Mouse (Mus musculus) layer of hippocampus, postnatal 25 days (tissue): ENCODE measurements at regions not wholly inside any gene's neighbourhood (a gene's known extent, or its start where the extent isn't known, plus 50 kb on each side); places are given as distances from the start of the nearest gene placed in this dataset.
A peak's percentile ranks its signal among the peaks of the same experiment; 100 is the strongest.

ENCODE experiments used
- DNase-seq, 2 experiments: peaks; one replicate each; pipeline ENCODE4 v3.0.0; 2022; ENCODE audit warnings: mixed read lengths in 2 of 2, low spot score in 1 of 2; ENCODE audit errors: extremely low spot score in 1 of 2

- no peak for DNase-seq
These were observed 50.2 kb upstream of the Nxt1 start for GRCm38 (mm10) chr2:148622216-148622615.

GRCm38 (mm10) chr2:148611911-148612310 lies 60.5 kb upstream of the Nxt1 start:
- DNase-seq: no peak

DNA sequence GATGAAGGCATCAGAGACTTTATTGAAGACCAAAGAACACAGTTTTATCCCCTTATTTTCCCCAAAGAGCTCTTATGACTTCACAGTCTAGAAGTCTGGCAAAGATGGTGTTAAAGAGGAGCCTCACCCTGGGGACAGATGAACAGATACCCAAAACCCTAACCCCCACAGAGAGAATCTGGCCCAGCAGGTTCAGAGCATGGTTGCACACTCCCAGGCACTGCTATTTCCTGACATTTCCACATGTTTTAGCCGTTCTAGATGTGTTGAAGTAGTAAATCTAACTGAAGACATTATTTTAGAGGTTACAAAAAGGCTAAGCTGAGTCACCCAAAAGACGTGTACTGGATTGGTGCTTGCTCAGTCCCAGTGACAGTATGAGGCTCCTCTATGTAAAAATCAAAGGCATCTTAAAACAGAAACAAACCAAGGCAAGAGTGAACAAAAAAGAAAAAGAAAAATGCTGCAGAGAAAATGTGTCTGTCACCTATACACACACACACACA lies 66.9 kb upstream of the Nxt1 start:
- no peak for DNase-seq

GRCm38 (mm10) chr2:148603951-148604350 lies 68.5 kb upstream of the Nxt1 start:
- DNase-seq: no peak

GRCm38 (mm10) chr2:148603315-148603714 lies 69.1 kb upstream of the Nxt1 start:
- no peak for DNase-seq

DNA sequence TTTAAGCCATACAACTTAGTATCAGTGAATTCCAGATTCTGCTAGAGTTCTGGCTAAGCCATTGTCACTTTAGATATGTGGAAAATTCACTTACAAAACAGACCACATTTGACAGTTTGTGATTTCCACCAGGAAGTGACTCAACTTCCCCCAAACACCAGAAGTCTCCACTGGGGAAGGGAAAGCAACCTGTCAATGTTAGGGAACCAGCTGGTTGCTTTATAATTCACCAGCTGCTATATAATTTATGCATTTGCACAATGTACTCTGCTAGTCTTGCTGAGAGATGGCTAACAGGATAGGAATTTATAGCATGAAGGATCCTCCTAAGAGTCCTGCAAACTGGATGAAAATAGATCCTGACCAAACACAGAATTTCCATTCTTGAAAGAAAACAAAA lies 72.9 kb upstream of the Nxt1 start:
- DNase-seq: no peak

GRCm38 (mm10) chr2:148596966-148597365 lies 75.4 kb upstream of the Nxt1 start:
- DNase-seq: no peak

DNA sequence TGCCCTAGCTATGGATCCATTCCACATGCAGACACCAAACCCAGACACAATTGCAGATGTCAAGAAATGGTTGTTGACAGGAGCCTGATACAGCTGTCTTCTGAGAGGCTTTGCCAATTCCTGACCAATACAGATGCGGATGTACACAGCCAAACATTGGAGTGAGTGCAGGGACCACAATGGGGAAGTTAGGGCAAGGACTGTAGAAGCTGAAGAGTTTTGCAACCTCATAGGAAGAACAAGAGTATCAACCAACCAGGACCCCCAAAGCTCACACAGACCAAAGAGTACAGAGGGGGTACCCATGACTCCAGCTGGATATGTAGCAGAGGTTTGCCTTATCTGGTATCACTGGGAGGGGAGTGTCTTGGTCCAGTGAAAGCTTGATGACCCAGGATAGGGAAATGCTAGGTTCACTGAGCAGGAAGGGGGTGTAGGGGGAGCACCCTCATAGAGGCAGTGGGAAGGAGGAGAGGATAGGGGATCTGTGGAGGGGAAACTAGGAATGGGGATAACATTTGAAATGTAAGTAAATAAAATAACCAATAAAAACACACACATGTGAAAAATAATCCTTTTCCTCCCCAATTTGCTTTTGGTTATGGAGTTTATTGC lies 86.6 kb upstream of the Nxt1 start:
- DNase-seq: no peak

- no peak for DNase-seq
These were observed 90.2 kb upstream of the Nxt1 start for GRCm38 (mm10) chr2:148582208-148582607.

DNA sequence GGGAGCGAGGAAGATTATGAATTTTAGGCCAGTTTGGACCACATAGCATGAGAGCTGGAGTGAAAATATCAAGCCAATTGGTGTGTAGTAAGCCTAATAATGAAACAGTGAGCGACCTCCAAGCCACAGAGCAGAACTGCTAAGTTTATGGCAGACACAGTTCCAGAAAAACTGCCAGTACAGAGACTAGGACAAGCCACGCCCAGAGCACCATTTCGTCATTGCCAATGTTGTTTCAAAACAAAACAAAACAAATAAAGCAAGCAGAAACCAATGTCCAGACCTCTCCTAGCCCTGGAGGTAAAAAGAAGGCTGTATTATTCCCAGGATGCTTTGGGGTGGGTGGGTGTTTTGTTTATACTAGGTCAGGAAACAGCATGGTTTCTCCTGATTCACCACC lies 90.7 kb upstream of the Nxt1 start:
- no peak for DNase-seq

- no peak for DNase-seq
These were observed 92.0 kb upstream of the Nxt1 start for GRCm38 (mm10) chr2:148580286-148580966.

- DNase-seq: no peak
These were observed 92.8 kb upstream of the Nxt1 start for GRCm38 (mm10) chr2:148579564-148579963.

DNA sequence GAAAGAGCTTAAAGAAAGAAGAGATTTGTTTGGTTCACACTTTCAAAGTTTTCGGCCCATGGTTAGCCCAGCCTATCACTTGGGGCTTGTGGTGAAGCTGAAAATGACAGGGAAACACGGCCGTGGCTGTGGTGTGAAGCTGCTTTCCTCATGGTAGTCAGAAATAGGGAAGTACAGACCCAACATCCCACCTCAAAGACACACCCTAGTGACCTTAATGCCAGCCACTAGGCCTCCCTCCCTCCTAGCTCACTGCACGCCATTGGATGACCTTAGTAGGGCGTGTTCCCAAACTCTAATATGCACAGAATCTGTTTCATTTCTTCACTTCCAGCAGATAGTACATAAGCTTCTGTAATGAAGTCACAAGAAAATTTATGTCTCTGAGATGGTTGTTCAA lies 93.4 kb upstream of the Nxt1 start:
- no peak for DNase-seq

DNA sequence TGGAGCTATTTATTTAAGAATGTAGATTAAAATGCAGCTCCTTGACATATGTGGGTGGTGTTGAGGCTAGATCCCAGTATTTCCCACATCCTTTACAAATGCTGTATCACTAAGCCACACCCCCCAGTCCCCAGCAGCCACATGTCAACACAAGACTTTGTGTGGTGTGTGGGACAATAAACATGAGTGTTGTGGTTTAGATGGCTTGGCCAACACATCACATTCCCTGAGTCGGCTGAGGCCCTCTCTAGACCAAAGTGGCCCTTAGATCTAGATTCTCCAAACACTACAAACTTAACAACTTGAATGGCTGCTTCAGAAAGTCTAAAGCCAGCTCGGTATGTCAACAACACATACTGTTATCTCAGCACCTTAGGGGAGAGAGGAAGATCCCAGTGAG lies 94.2 kb upstream of the Nxt1 start:
- no peak for DNase-seq

GRCm38 (mm10) chr2:148575433-148575832 lies 97.0 kb upstream of the Nxt1 start:
- no peak for DNase-seq

- DNase-seq: peak; percentile 20 to 72
These were observed 100.2 kb upstream of the Nxt1 start for GRCm38 (mm10) chr2:148572165-148572564.

- no peak for DNase-seq
These were observed 100.8 kb upstream of the Nxt1 start for GRCm38 (mm10) chr2:148571616-148572015.

- DNase-seq: no peak
These were observed 101.4 kb upstream of the Nxt1 start for GRCm38 (mm10) chr2:148571018-148571417.

GRCm38 (mm10) chr2:148567930-148568481 lies 104.4 kb upstream of the Nxt1 start:
- no peak for DNase-seq

- DNase-seq: no peak
These were observed 109.0 kb upstream of the Nxt1 start for GRCm38 (mm10) chr2:148563390-148563789.

DNA sequence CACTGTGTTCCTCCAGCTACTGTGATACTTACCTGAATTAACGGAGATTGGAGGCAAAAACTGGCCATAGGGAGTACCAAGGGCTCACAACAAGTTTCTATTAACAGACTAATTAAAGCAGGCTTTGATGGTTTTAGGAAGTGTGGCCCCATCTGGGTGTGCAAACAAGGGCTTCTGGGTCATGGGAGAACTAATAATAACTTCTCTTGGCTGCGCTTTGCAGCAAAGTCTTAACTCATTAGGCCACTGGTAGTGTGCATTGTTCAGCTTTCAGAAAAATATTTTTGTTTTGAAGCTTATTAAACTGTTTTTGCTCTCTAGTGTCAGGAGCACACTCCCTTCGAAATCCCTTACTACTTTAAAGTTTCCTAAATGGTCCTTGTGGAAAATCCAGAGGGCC lies 110.4 kb upstream of the Nxt1 start:
- DNase-seq: no peak
